Mouse (Mus musculus) adrenal gland, postnatal 0 days (tissue): ENCODE data around the gene Catsper2. TPM values are rescaled to one million over a fixed set of nuclear protein-coding genes. Genes with fewer than 3 reads are reported as not detected.

Experiments used
- microRNA-seq: library from miRNA; unstranded; fragments of <30 nt; microRNA quantifications from one replicate; pipeline ENCODE4, GENCODE M21; 2016; ENCODE audit warnings: borderline replicate concordance; ENCODE audit not compliant: insufficient number of aligned reads
- polyA plus RNA-seq: library from polyadenylated mRNA; unstranded; fragments of >200 nt; fragmentation: Nextera tagmentation; extraction: Ambion mirVana; gene quantifications from 2 replicates; pipeline ENCODE4 v1.2.1, GENCODE M21; 2015

Gene Catsper2
- 1.6 and 3.3 TPM in 2 replicates for polyA plus RNA-seq

GRCm38 (mm10) chr2:121413387-121414042 lies at the start of gene Catsper2, which contains the start of gene Pdia3:
Catsper2 (minus strand) TSS chr2:121413792.
Pdia3 (plus strand) TSS chr2:121413775.

GRCm38 (mm10) chr2:121456692-121457642 lies 43.4 kb upstream of the Catsper2 start, which contains the start of gene Serinc4:
Serinc4 (minus strand) TSS chr2:121456781.

GRCm38 (mm10) chr2:121452990-121453389 lies 39.4 kb upstream of the Catsper2 start, which contains the start of gene Hypk:
Hypk (plus strand) TSS chr2:121453290.

GRCm38 (mm10) chr2:121448739-121449535 lies 35.3 kb upstream of the Catsper2 start, which contains the start of gene Serf2:
Serf2 (plus strand) TSS chr2:121449195.

GRCm38 (mm10) chr2:121444178-121444577 lies 30.6 kb upstream of the Catsper2 start, which contains the start of gene Ell3:
Ell3 (minus strand) TSS chr2:121444278.

GRCm38 (mm10) chr2:121386961-121387575 lies 26.5 kb downstream of the Catsper2 start, which contains the start of gene Strc:
Strc (minus strand) TSS chr2:121387168.

GRCm38 (mm10) chr2:121357494-121357893 lies 56.1 kb downstream of the Catsper2 start, which contains the start of gene Ckmt1:
Ckmt1 (plus strand) TSS chr2:121357714.

GRCm38 (mm10) chr2:121354820-121355592 lies 58.6 kb downstream of the Catsper2 start, which contains the start of gene Ppip5k1:
Ppip5k1 (minus strand) TSS chr2:121355396.

Small RNA genes within 50 kb of the gene (microRNA-seq; reads per million reads assigned to microRNA genes)
- gene Gm22953, result not detected

Other genes starting within 250 kb of the Catsper2 start
- gene Tubgcp4, start 243.1 kb downstream of the Catsper2 start, polyA plus RNA-seq, result 16.6 and 29.5 TPM in 2 replicates
- gene Zscan29, start 242.7 kb downstream of the Catsper2 start, polyA plus RNA-seq, result 6.4 and 9.1 TPM in 2 replicates
- gene Trp53bp1, start 142.4 kb downstream of the Catsper2 start, polyA plus RNA-seq, result 20.4 and 25.4 TPM in 2 replicates
- gene Map1a, start 124.2 kb downstream of the Catsper2 start, polyA plus RNA-seq, result 2.8 and 6.2 TPM in 2 replicates
- 9.3 and 11.4 TPM in 2 replicates for gene Ppip5k1, start 58.4 kb downstream of the Catsper2 start, polyA plus RNA-seq
- 6.4 and 19.6 TPM in 2 replicates for gene Ckmt1, start 56.1 kb downstream of the Catsper2 start, polyA plus RNA-seq
- not detected in 2 replicates for gene Strc, start 26.6 kb downstream of the Catsper2 start, polyA plus RNA-seq
- gene Pdia3, start within 50 bp of the Catsper2 start, polyA plus RNA-seq, result 392 and 541 TPM in 2 replicates
- 0.43 and 1.2 TPM in 2 replicates for gene Ell3, start 30.5 kb upstream of the Catsper2 start, polyA plus RNA-seq
- 441 and 474 TPM in 2 replicates for gene Serf2, start 35.4 kb upstream of the Catsper2 start, polyA plus RNA-seq
- 102 and 125 TPM in 2 replicates for gene Hypk, start 39.5 kb upstream of the Catsper2 start, polyA plus RNA-seq
- 0.17 and 0.38 TPM in 2 replicates for gene Serinc4, start 43.0 kb upstream of the Catsper2 start, polyA plus RNA-seq
- 45.3 and 47.8 TPM in 2 replicates for gene Mfap1b, start 60.3 kb upstream of the Catsper2 start, polyA plus RNA-seq
- gene Mfap1a, start 92.9 kb upstream of the Catsper2 start, polyA plus RNA-seq, result 13.8 and 16.9 TPM in 2 replicates
- 2.9 and 5.0 TPM in 2 replicates for gene Wdr76, start 92.9 kb upstream of the Catsper2 start, polyA plus RNA-seq